ENCODE assay signal across 31 mouse cellular contexts in the genomic region with DNA sequence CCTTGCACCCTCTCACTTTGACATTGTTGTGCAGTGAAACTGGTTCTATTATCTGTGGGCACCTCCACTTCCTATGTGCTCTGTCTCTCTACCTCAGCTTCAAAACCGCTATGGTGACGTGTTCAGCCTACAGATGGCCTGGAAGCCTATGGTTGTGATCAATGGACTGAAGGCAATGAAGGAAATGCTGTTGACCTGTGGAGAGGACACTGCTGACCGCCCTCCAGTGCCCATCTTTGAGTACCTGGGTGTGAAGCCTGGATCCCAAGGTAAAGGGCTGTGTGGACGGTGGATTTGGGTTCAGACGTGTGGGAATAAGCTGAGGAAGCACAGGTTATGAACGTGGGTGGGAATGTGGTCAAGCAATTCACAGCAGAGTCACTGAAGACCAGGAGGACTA. TPM values are rescaled to one million over a fixed set of nuclear protein-coding genes. Genes with fewer than 3 reads are reported as not detected.
"Had no signal": no experiment of that assay in that cellular context is flagged by ENCODE, and none has a peak within 500 bp of the region (broad histone marks: within the 10 kb centered on the region; RNA-seq: fewer than 3 reads in every experiment).

No protein-coding gene starts in this region.

RNA-seq across cellular contexts. Expression of a gene that starts 20.3 kb away (rescaled TPM):
- total RNA-seq: gastrocnemius, adult 8-10 months; gastrocnemius, postnatal 14 days; gastrocnemius, postnatal 36 days; heart, adult 18-20 months; heart, postnatal 14 days; heart, postnatal 36 days; hematopoietic stem cell, adult 5-6 weeks; hindbrain, postnatal 0 days; layer of hippocampus, adult 2 months; layer of hippocampus, postnatal 10 days; left cerebral cortex, adult 2 months; left cerebral cortex, postnatal 14 days; left cerebral cortex, postnatal 36 days had no signal
- polyA plus RNA-seq: heart, embryonic 11.5 days; heart, embryonic 13.5 days; heart, embryonic 15.5 days; heart, postnatal 0 days; hindbrain, embryonic 11.5 days; hindbrain, embryonic 13.5 days; hindbrain, embryonic 15.5 days; hindbrain, postnatal 0 days; intestine, postnatal 0 days; limb, embryonic 11.5 days; limb, embryonic 13.5 days had no signal

RNA-seq across cellular contexts. Expression of a gene that starts 46.5 kb away (rescaled TPM):
- total RNA-seq: gastrocnemius, postnatal 14 days; gastrocnemius, postnatal 36 days; heart, adult 18-20 months; heart, postnatal 36 days; hematopoietic stem cell, adult 5-6 weeks; hindbrain, postnatal 0 days; layer of hippocampus, postnatal 25 days; left cerebral cortex, postnatal 14 days; left cerebral cortex, postnatal 36 days had no signal
- polyA plus RNA-seq: heart, embryonic 15.5 days; heart, postnatal 0 days; hindbrain, embryonic 11.5 days; hindbrain, embryonic 13.5 days; hindbrain, postnatal 0 days; kidney, embryonic 14.5 days; limb, embryonic 11.5 days; limb, embryonic 13.5 days; limb, embryonic 15.5 days had no signal

RNA-seq across cellular contexts. Expression of a gene that starts 59.7 kb away (rescaled TPM):
- total RNA-seq: gastrocnemius, postnatal 36 days; heart, adult 18-20 months; heart, postnatal 14 days; hematopoietic stem cell, adult 5-6 weeks; hindbrain, postnatal 0 days; layer of hippocampus, postnatal 10 days; left cerebral cortex, adult 2 months; left cerebral cortex, postnatal 14 days had no signal
- polyA plus RNA-seq: gonadal fat pad, adult 2 months; heart, embryonic 11.5 days; heart, embryonic 13.5 days; heart, embryonic 15.5 days; heart, postnatal 0 days; hindbrain, embryonic 11.5 days; hindbrain, embryonic 13.5 days; hindbrain, embryonic 15.5 days; hindbrain, postnatal 0 days; intestine, embryonic 15.5 days; intestine, postnatal 0 days; kidney, embryonic 14.5 days; kidney, embryonic 16.5 days; limb, embryonic 11.5 days; limb, embryonic 13.5 days; limb, embryonic 15.5 days; liver, embryonic 11.5 days; liver, embryonic 13.5 days had no signal
